Mouse (Mus musculus) CH12.LX (cell line): Measurements from ENCODE around the gene Gm20388. TPM values are rescaled to one million over a fixed set of nuclear protein-coding genes. Genes with fewer than 3 reads are reported as not detected.

Experiments used
- DNase-seq: peaks from one replicate; pipeline ENCODE4 v3.0.0-alpha.2; 2013; ENCODE audit errors: extremely low read depth
- H3K27ac ChIP-seq: 2 replicates; pipeline ENCODE4 v1.5.1; 2012; ENCODE audit warnings: low read depth, mild to moderate bottlenecking, control low read depth, moderate library complexity; ENCODE audit not compliant: insufficient read depth
- H3K27me3 ChIP-seq: replicated peaks from 2 replicates; pipeline ENCODE3; 2012; ENCODE audit warnings: inconsistent platforms
- H3K36me3 ChIP-seq, 2 experiments: replicated peaks in 1 of 2; 2 replicates each; pipeline versions ENCODE3 to v1.6.1; 2012; ENCODE audit warnings: inconsistent platforms in 1 of 2, low read length in 1 of 2, mild to moderate bottlenecking in 1 of 2, mixed read lengths in 1 of 2, moderate library complexity in 1 of 2; ENCODE audit not compliant: control insufficient read depth in 1 of 2, insufficient read depth in 1 of 2
- H3K4me1 ChIP-seq, 2 experiments: 2 replicates each; pipeline ENCODE4 v1.6.1; 2012; ENCODE audit warnings: inconsistent platforms in 1 of 2, moderate library complexity in 1 of 2; ENCODE audit not compliant: insufficient read depth in 2 of 2, control insufficient read depth in 1 of 2
- H3K4me2 ChIP-seq: 2 replicates; pipeline ENCODE4 v1.6.1; 2012; ENCODE audit warnings: low read depth, mild to moderate bottlenecking, control low read depth; ENCODE audit not compliant: poor library complexity, insufficient read depth, severe bottlenecking
- H3K4me3 ChIP-seq, 3 experiments: fragments of 150-350 bp in 1 of 3; sonication (generic) in 1 of 3; replicated peaks in 1 of 3; 2 replicates each; pipeline versions ENCODE3 to v1.5.1; 2011 to 2012; ENCODE audit warnings: low read depth in 2 of 3, low read length in 2 of 3, mild to moderate bottlenecking in 2 of 3, moderate library complexity in 2 of 3, control low read depth in 1 of 3, improper control_type of control experiment in 1 of 3, inconsistent platforms in 1 of 3, mixed read lengths in 1 of 3; ENCODE audit not compliant: poor library complexity in 1 of 3
- H3K79me2 ChIP-seq: replicated peaks from 2 replicates; pipeline ENCODE4 v1.6.1; 2012; ENCODE audit warnings: mild to moderate bottlenecking, moderate library complexity; ENCODE audit not compliant: control insufficient read depth, poor library complexity, insufficient read depth, severe bottlenecking; ENCODE audit errors: extremely low read depth
- H3K9ac ChIP-seq: 2 replicates; pipeline ENCODE4 v1.6.1; 2012; ENCODE audit warnings: low read depth, mild to moderate bottlenecking, control low read depth, moderate library complexity; ENCODE audit not compliant: insufficient read depth
- H3K9me3 ChIP-seq: replicated peaks from 2 replicates; pipeline ENCODE3; 2012; ENCODE audit warnings: low read length, inconsistent platforms, mixed read lengths
- CHD1 ChIP-seq: IDR thresholded peaks from 2 replicates; pipeline ENCODE4 v1.6.1; 2012; ENCODE audit warnings: low read depth, low read length, improper control_type of control experiment, inconsistent platforms
- CTCF ChIP-seq, 2 experiments: IDR thresholded peaks in 1 of 2; conservative IDR thresholded peaks in 1 of 2; 2 replicates each; pipeline ENCODE4 v1.5.1; 2011 to 2012; ENCODE audit warnings: low read depth in 2 of 2, low read length in 2 of 2, improper control_type of control experiment in 1 of 2, inconsistent platforms in 1 of 2, mild to moderate bottlenecking in 1 of 2, moderate library complexity in 1 of 2
- ELF1 ChIP-seq: IDR thresholded peaks from 2 replicates; pipeline ENCODE4 v1.6.1; 2014; ENCODE audit warnings: low read depth, mild to moderate bottlenecking, inconsistent platforms, low read length, improper control_type of control experiment
- ETS1 ChIP-seq: conservative IDR thresholded peaks from 2 replicates; pipeline ENCODE4 v1.6.1; 2012; ENCODE audit warnings: low read depth, mild to moderate bottlenecking, inconsistent platforms, low read length, improper control_type of control experiment, moderate library complexity
- HCFC1 ChIP-seq: IDR thresholded peaks from 2 replicates; pipeline ENCODE4 v1.6.1; 2012; ENCODE audit warnings: low read depth, mild to moderate bottlenecking, inconsistent platforms, low read length, improper control_type of control experiment
- JUND ChIP-seq: conservative IDR thresholded peaks from 2 replicates; pipeline ENCODE4 v1.6.1; 2011; ENCODE audit warnings: low read depth, low read length, improper control_type of control experiment
- KAT2A ChIP-seq: IDR thresholded peaks from 2 replicates; pipeline ENCODE4 v1.6.1; 2012; ENCODE audit warnings: low read length, improper control_type of control experiment, inconsistent platforms; ENCODE audit not compliant: insufficient replicate concordance
- MAZ ChIP-seq: IDR thresholded peaks from 2 replicates; pipeline ENCODE4 v1.6.1; 2012; ENCODE audit warnings: low read depth, mild to moderate bottlenecking, inconsistent platforms, low read length, improper control_type of control experiment, moderate library complexity
- MEF2A ChIP-seq: IDR thresholded peaks from 2 replicates; pipeline ENCODE4 v1.6.1; 2014; ENCODE audit warnings: low read depth, mild to moderate bottlenecking, inconsistent platforms, low read length, improper control_type of control experiment, borderline replicate concordance
- MXI1 ChIP-seq: IDR thresholded peaks from 2 replicates; pipeline ENCODE4 v1.6.1; 2011; ENCODE audit warnings: mild to moderate bottlenecking, low read depth, low read length, improper control_type of control experiment
- MYC ChIP-seq: IDR thresholded peaks from 2 replicates; pipeline ENCODE4 v1.6.1; 2011; ENCODE audit warnings: low read depth, mild to moderate bottlenecking, improper control_type of control experiment, low read length
- PAX5 ChIP-seq: IDR thresholded peaks from 2 replicates; pipeline ENCODE4 v1.6.1; 2012; ENCODE audit warnings: low read length, inconsistent platforms, mixed read lengths
- POLR2AphosphoS2 ChIP-seq: IDR thresholded peaks from 2 replicates; pipeline ENCODE4 v1.6.1; 2011; ENCODE audit warnings: low read depth, low read length, improper control_type of control experiment
- RAD21 ChIP-seq: IDR thresholded peaks from 2 replicates; pipeline ENCODE4 v1.6.1; 2011; ENCODE audit warnings: low read depth, mild to moderate bottlenecking, low read length, improper control_type of control experiment, moderate library complexity
- RCOR1 ChIP-seq: conservative IDR thresholded peaks from 2 replicates; pipeline ENCODE4 v1.6.1; 2012; ENCODE audit warnings: low read depth, mild to moderate bottlenecking, inconsistent platforms, low read length, improper control_type of control experiment
- SMC3 ChIP-seq: IDR thresholded peaks from 2 replicates; pipeline ENCODE4 v1.6.1; 2011; ENCODE audit warnings: low read depth, low read length, improper control_type of control experiment
- TCF12 ChIP-seq: IDR thresholded peaks from 2 replicates; pipeline ENCODE4 v1.6.1; 2014; ENCODE audit warnings: low read depth, mild to moderate bottlenecking, inconsistent platforms, low read length, improper control_type of control experiment
- UBTF ChIP-seq: IDR thresholded peaks from 2 replicates; pipeline ENCODE4 v1.6.1; 2012; ENCODE audit warnings: low read depth, mild to moderate bottlenecking, inconsistent platforms, low read length, improper control_type of control experiment, moderate library complexity
- USF1 ChIP-seq: IDR thresholded peaks from 2 replicates; pipeline ENCODE4 v1.6.1; 2014; ENCODE audit warnings: low read depth, mild to moderate bottlenecking, inconsistent platforms, low read length, improper control_type of control experiment
- ZKSCAN1 ChIP-seq: IDR thresholded peaks from 2 replicates; pipeline ENCODE4 v1.6.1; 2012; ENCODE audit warnings: low read depth, inconsistent platforms, low read length, improper control_type of control experiment, borderline replicate concordance
- ZNF384 ChIP-seq: IDR thresholded peaks from 2 replicates; pipeline ENCODE4 v1.6.1; 2012; ENCODE audit warnings: low read depth, low read length, improper control_type of control experiment, inconsistent platforms
- dilution Hi-C: fragments of 300-500 bp; cut with MboI; formaldehyde crosslinking; loops from 2 replicates; pipeline ENCODE4 v1.14.3; 2020; ENCODE audit warnings: low sequenced_read_pairs; ENCODE audit not compliant: extremely low pct_unique_long_range_greater_than_20kb, extremely low pct_ligation_motif_present
- in situ Hi-C: fragments of 300-500 bp; cut with MboI; formaldehyde crosslinking; loops from 3 replicates; pipeline ENCODE4 v1.14.3; 2019; ENCODE audit warnings: low sequenced_read_pairs, low pct_ligation_motif_present, low pct_unique_long_range_greater_than_20kb, mixed read lengths
- polyA plus RNA-seq: library from polyadenylated mRNA; unstranded; fragments of >175 nt; gene quantifications from 2 replicates; pipeline ENCODE4 v1.2.1, GENCODE M21; 2012; ENCODE audit warnings: low read depth; ENCODE audit not compliant: insufficient read length
- total RNA-seq, 2 experiments: library from RNA; depleted of rRNA; stranded (reverse); fragments of 300-350 nt in 1 of 2; fragments of >200 nt in 1 of 2; gene quantifications; 2 replicates each; pipeline ENCODE4 v1.2.3; 2012 to 2014

The Gm20388 gene
- total and polyA plus RNA-seq, 3 experiments = 14.8 to 26.3 (median 22.2) TPM

DNA sequence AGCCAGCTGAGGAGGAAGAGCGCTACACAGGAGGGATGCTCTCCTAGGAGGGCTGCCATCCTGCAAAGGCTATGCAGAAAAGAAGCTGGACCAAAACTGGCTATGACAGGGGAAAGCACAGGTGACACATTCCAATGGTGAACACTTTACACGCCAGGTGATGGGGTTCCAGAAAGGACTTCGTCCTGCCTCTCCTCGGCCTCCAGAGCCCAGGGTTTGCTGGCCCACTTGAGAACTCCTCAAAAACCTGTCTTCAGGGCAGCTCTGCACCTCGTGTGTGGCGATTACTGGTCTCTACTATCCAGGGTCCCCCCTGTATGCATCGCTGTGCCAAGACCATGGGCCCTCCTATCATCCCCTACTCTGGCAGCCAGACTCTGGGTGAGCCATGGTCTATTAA, 777.9 kb downstream of the Gm20388 start:
- Histone ChIP-seq H3K79me2 (no peaks in the 10 kb centered on the region), H3K9me3 (no peaks in the 10 kb centered on the region), H3K4me3 (no peak overlapping the region), H3K27me3 (peaks cover 29% of the 10 kb centered on the region), H3K36me3 (no peaks in the 10 kb centered on the region), H3K4me1 (peaks cover 11 to 33% of the 10 kb centered on the region in 2 experiments), H3K27ac (no peak overlapping the region), H3K9ac (no peak overlapping the region), H3K4me2 (no peak overlapping the region)
- TF ChIP-seq MAZ = no peak
- no peak for TF ChIP-seq KAT2A
- TF ChIP-seq RCOR1 = no peak
- TF ChIP-seq ZNF384 = no peak
- TF ChIP-seq POLR2AphosphoS2 = no peak
- no peak for TF ChIP-seq CTCF (conservative IDR thresholded peaks at IDR 0.05 in 1 of 2, IDR thresholded peaks at IDR 0.05 in 1 of 2; ENCODE audit: low read depth in 2 of 2, low read length in 2 of 2)
- TF ChIP-seq PAX5 = no peak
- no peak for TF ChIP-seq ZKSCAN1
- TF ChIP-seq UBTF = no peak
- no peak for TF ChIP-seq ETS1
- no peak for TF ChIP-seq MXI1
- no peak for TF ChIP-seq USF1
- no peak for TF ChIP-seq CHD1
- no peak for TF ChIP-seq ELF1
- TF ChIP-seq HCFC1 = no peak
- no peak for TF ChIP-seq SMC3
- TF ChIP-seq MYC = no peak
- TF ChIP-seq MEF2A = no peak
- no peak for TF ChIP-seq RAD21
- TF ChIP-seq JUND = no peak
- dilution Hi-C loops (no loop called here), in situ Hi-C loops (no loop called here)
- DNase-seq = no peak

DNA sequence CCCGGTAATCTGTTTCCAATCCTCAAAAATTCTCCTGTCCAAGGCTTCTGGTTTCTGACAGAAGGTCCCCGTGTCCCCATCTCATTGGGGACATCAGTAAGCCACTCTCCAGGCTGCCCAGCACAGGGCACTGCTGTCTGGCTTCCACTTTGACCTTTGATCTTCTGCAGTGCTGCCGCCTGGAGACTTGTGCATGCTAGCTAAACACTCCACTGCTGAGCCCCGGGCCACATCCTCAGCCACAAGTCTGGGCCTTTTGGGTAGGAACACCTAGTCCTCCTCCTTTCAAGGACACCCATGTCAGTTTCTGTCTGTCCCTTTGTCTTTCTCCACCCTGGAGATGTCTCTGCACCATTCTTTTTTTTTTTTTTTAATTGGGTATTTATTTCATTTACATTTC, 782.3 kb downstream of the Gm20388 start:
- dilution Hi-C loops = no loop called here
- Histone ChIP-seq H3K27ac (no peak overlapping the region), H3K4me2 (no peak overlapping the region), H3K27me3 (peaks cover 35% of the 10 kb centered on the region)
- no peak for TF ChIP-seq RAD21
- TF ChIP-seq SMC3 = no peak
- TF ChIP-seq POLR2AphosphoS2 = no peak
- TF ChIP-seq RCOR1 = no peak
- no peak for TF ChIP-seq PAX5
- no peak for TF ChIP-seq JUND
- no peak for TF ChIP-seq TCF12
- TF ChIP-seq, all 38 proteins: peak for 0
- peaks cover 0 to 6% of the 10 kb centered on the region in 2 experiments; a peak in 2 of 4 replicates for H3K4me1 ChIP-seq
- no peak overlapping the region for H3K4me3 ChIP-seq
- in situ Hi-C loops = no loop called here
- H3K9ac ChIP-seq = no peak overlapping the region
- peaks cover under 1% of the 10 kb centered on the region for H3K9me3 ChIP-seq
- H3K36me3 ChIP-seq = no peaks in the 10 kb centered on the region
- no peaks in the 10 kb centered on the region for H3K79me2 ChIP-seq
- no peak for DNase-seq
